Mouse (Mus musculus) layer of hippocampus, postnatal 25 days (tissue): Measurements from ENCODE around the gene Shroom2. TPM values are rescaled to one million over a fixed set of nuclear protein-coding genes. Genes with fewer than 3 reads are reported as not detected.

Source experiments
- DNase-seq, 2 experiments: peaks; one replicate each; pipeline ENCODE4 v3.0.0; 2022; ENCODE audit warnings: mixed read lengths in 2 of 2, low spot score in 1 of 2; ENCODE audit errors: extremely low spot score in 1 of 2
- total RNA-seq, 2 experiments: library from RNA; stranded (reverse); gene quantifications; 2 replicates each; pipeline ENCODE4 v1.2.3; 2021

Shroom2 gene
- total RNA-seq, 2 experiments from 2014 or later = 105 to 113 TPM

GRCm38 (mm10) chrX:152705397-152705796 is 63.9 kb downstream of the Shroom2 start:
- DNase-seq = peak; percentile 9 to 16

- no peak for DNase-seq
These were observed 65.6 kb downstream of the Shroom2 start for GRCm38 (mm10) chrX:152703624-152704023.

- DNase-seq = no peak
These were observed 67.6 kb downstream of the Shroom2 start for GRCm38 (mm10) chrX:152701679-152702078.

- DNase-seq = no peak
These were observed 78.4 kb downstream of the Shroom2 start for GRCm38 (mm10) chrX:152690788-152691291.

GRCm38 (mm10) chrX:152679190-152679814 is 90.0 kb downstream of the Shroom2 start:
- no peak for DNase-seq

GRCm38 (mm10) chrX:152676357-152676756 is 92.9 kb downstream of the Shroom2 start:
- DNase-seq = peak in 1 of 2 experiments; percentile 39

GRCm38 (mm10) chrX:152673431-152673830 is 95.8 kb downstream of the Shroom2 start:
- no peak for DNase-seq

- DNase-seq = no peak
These were observed 111.8 kb downstream of the Shroom2 start for GRCm38 (mm10) chrX:152657363-152658036.

GRCm38 (mm10) chrX:152656609-152656939 is 112.7 kb downstream of the Shroom2 start:
- DNase-seq = no peak

GRCm38 (mm10) chrX:152655796-152656608 is 113.3 kb downstream of the Shroom2 start:
- peak in 1 of 2 experiments; percentile 14 for DNase-seq

- no peak for DNase-seq
These were observed 116.6 kb downstream of the Shroom2 start for GRCm38 (mm10) chrX:152652676-152653075.

GRCm38 (mm10) chrX:152644827-152645226 is 124.4 kb downstream of the Shroom2 start:
- no peak for DNase-seq

GRCm38 (mm10) chrX:152643679-152644638 is 125.3 kb downstream of the Shroom2 start:
- peak in 1 of 2 experiments; percentile 19 for DNase-seq

GRCm38 (mm10) chrX:152643201-152643600 is 126.1 kb downstream of the Shroom2 start:
- no peak for DNase-seq

- DNase-seq = no peak
These were observed 126.6 kb downstream of the Shroom2 start for GRCm38 (mm10) chrX:152642627-152643026.

- DNase-seq = no peak
These were observed 133.9 kb downstream of the Shroom2 start for GRCm38 (mm10) chrX:152635397-152635796.

- DNase-seq = no peak
These were observed 147.9 kb downstream of the Shroom2 start for GRCm38 (mm10) chrX:152621407-152621806.

- no peak for DNase-seq
These were observed 148.3 kb downstream of the Shroom2 start for GRCm38 (mm10) chrX:152620917-152621316.

GRCm38 (mm10) chrX:152618464-152618863 is 150.8 kb downstream of the Shroom2 start:
- DNase-seq = peak in 1 of 2 experiments; percentile 31

GRCm38 (mm10) chrX:152563034-152563433 is 206.2 kb downstream of the Shroom2 start, which contains the start of gene Cldn34a:
Gene Cldn34a (plus strand): TSS chrX:152563334.
- DNase-seq = no peak
